Mouse (Mus musculus): ENCODE measurements around the gene Olfr667.

DNA sequence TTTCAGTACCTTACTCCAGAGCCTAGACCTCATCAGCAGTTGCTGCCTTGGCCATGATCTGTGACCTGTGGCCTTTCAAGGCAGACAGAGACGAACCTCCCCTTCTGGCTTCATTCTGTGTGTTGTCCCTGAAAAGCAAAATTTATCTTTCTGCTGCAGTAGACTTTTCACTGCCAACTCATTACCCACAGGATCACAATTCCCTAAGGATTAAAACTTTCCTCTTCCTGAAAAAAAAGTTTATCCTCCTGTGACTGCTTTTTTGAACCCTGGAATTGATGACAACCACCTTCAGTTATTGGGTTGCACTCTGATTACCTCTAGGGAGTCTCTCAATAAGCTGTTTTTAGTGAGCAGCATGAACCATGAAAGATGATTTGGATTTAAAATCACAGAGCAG lies 41.2 kb upstream of the Olfr667 start, which contains the start of gene Olfr670:
- no peak for TF ChIP-seq CTCF (IDR thresholded peaks at IDR 0.05; ENCODE audit: borderline replicate concordance, control insufficient read depth, extremely low read depth, insufficient read depth, low read length, poor library complexity)
- TF ChIP-seq POLR2A (IDR thresholded peaks at IDR 0.05; ENCODE audit: control insufficient read depth, extremely low read depth, insufficient read depth, low read length, poor library complexity): no peak
